Mouse (Mus musculus): ENCODE results near the gene Izumo2.
A peak's percentile ranks its signal among the peaks of the same experiment; 100 is the strongest.
"Not testable (repeated sequence)": the region's sequence is repeated elsewhere in the genome, so short reads cannot be mapped to it uniquely, and the experiment has no call there.

The Izumo2 gene

DNA sequence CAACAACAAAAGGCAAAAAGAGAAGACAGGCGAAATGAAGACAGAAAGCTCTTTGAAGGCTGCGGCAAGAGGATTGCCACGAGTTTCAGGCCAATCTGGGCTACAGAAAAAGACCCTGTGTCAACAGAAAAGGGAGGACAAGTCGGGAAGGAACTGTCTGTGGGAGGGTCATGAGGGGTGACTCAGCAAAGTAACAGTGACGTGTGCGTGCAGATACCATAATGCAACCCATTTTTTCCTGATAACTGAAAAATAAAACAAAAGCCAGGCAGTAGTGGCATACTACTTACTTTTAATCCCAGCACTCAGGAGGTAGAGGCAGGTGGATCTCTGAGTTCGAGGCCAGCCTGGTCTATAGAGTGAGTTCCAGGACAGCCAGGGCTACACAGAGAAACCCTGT lies 10.6 kb upstream of the Izumo2 start:
- no peak for DNase-seq (ENCODE audit: low read depth, low spot score)

DNA sequence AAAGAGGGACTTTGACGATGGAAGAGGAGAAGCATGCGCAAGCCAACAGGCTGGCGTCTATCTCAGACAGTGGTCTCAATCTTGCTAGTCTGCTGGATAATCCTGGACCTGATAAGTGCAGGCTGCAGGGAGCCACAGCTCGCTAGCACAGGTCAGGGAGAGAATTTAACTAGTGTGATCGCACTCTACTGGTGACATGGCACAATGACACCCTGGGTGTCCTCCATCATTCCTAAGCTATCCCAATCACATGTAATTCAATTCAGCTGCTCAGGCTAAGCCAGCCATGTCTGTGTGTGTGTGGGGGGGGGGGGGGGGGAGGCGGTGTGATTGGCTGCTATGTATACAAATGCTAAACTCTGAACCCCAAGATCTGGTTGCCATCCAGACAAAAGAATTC lies 6.6 kb upstream of the Izumo2 start:
- no peak for DNase-seq (ENCODE audit: low read depth, low spot score)

DNA sequence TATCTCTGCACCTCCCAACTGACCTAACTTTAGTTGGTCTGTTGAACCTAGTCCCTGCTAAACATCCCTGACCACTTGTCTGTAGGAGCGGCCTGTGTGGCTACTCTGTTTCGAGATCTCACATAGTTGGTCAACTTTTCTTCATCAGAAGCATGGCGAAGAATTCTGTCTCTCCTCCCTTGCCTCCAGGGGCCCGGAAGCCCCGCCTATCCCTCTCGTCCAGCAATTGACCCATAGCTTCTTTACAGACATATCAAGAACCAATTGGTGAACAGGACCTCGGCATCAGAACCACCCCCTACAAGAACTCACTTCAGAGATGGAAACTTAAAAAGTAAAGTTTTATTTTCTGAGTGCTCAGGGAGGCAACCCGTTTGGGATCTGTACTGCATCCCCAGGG lies 5.6 kb upstream of the Izumo2 start:
- no peak for DNase-seq (ENCODE audit: low read depth, low spot score)

DNA sequence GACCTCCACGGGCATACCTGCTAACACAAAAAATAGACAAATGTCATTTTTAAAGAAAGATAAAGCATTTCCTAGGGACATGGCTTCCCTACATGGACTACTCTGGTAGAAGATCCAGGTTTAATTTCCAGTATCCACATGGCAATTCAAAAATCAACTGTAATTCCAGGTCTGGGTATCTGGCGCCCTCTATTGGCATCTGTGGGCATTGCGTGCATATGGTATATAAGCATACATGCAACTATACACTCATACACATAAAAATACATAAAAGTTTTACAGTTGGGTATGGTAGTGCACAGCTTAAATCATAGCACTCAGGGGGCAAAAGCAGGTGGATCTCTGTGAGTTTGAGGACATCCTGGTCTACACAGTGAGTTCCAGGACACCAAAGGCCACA lies 4.2 kb upstream of the Izumo2 start:
- no peak for DNase-seq (ENCODE audit: low read depth, low spot score)

DNA sequence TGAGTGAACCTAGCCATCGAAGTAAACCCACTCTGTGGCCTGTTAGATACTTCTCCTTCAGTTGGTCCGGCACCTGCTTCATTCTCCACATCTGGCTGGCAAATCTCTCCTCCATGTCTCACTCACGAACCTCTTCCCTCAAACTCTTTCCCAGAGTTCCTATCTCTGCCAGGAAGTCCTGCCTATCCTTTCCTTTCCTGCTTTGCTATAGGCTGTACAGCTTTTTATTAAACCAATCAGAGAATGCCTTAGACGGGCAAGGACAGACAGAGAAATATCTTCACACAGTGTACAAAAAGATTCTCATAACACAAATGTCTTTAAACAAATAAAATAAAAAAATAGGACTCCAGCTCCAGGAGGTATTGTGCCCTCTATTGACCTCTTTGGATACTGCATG lies 3.5 kb upstream of the Izumo2 start:
- no peak for DNase-seq (ENCODE audit: low read depth, low spot score)

DNA sequence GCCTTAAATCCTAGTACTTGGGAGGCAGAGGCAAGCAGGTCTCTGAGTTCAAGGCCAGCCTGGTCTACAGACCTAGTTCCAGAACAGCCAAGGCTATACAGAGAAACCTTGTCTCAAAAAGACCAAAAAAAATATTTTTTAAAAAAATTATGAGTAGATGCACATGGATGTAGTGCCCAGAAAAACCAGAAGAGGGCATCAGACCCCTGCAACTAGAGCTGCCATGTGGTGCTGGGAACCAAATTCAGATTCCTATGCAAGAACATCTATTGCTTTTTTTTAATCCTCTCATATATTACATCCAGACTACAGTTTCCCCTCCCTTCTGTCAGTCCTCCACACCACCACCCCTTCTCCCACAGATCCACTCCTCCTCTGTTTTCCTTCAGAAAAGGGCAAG lies 2.2 kb upstream of the Izumo2 start:
- no peak for DNase-seq (ENCODE audit: low read depth, low spot score)

DNA sequence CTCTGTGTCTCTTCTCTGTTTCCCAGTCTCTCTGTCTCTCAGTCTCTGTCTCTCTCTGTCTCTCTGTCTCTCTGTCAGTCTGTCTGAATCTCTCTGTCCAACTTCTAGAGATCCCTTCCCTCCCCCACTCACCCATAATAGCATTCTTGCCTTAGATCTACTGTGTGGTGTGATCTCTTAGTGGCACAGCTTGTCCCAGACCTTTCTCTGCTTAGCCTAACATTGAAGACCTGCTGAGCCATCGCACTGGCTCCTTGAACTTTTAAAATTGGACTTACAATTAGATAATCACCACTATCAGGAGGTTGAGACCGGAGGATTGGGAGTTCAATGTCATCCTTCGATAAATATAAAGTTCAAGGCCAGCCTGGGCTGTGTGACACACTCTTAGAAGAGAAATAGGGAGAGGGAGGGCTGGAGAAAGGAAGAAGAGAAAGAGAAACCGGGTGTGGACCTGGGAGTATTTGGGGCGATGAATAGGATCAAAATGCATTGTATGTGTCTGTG lies 1.3 kb upstream of the Izumo2 start:
- no peak for DNase-seq (ENCODE audit: low read depth, low spot score)

DNA sequence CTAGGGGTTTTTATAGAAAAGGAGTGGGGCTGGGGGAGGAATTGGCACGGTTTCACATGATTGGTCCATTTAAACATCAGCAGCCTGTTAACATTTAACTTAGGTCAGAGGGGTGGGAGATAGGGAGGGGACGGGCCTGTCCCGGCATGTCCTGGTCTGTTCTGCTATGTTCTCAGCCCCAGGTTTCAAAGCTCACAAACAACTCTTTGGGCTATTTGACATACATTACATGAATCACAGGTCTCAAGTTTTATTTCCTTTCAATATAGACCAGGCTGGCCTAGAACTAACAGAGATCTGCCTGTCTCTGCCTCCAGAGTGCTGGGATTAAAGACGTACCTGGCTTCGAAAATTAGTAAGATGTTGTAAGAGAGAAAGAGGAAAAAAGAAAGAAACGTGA lies 449 bp upstream of the Izumo2 start:
- DNase-seq (ENCODE audit: low read depth, low spot score): not testable (repeated sequence)

DNA sequence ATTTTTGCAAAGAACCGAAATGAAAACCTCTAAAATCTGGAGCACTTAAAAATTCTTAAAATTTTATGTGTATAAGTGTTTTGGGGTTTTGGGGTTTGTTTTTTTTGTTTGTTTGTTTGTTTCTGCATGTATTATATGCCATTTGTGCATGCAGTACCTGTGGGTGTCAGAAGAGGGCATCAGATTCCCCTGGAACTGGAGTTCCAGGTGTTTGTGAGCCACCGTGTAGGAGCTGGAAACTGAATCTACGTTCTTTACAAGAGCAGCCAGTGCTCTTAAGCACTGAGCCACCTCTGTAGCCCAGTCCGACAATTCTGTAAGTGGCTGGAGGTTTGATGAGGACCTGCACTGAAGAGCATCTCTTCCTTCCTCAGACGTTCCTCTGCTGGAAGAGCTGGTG lies 1.3 kb downstream of the Izumo2 start:
- DNase-seq (ENCODE audit: low read depth, low spot score): no peak

DNA sequence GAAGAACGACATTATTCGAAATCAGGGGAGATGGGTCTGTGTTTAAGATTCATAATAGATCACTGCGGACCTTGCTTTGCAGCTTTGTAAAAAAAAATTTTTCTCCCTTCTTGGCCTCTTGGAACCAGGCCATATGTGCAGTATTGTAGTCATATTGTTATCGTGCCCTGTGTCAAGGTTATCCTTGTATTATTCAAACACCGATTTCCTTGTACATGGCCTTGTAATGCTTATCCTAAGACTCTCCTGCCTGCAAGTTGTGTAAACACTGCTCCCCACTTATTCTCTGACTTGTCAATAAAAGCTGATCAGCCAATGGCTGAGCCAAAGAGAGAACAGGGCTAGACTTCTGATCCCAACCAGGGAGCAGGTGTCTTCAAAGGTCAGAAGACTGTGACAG lies 13.5 kb downstream of the Izumo2 start:
- no peak for DNase-seq (ENCODE audit: low read depth, low spot score)

DNA sequence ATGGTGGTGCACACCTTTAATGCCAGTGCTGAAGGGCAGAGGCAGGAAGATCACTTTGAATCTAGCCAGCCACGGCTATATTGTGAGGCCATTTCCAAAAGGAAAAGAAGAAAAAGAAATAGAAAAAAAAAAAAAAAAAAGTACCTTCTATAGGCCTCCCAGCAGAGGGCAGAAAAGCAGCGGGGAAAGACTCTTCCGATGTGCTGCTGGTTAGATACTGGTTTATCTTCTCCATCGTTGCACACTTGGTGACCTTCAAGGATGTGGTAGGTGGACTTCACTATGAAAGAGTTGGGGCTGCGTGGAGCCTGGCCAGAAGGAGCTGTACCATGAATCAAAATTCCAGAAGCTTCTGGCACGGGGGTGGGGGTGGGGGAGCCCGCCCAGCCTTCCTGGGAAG lies 15.8 kb downstream of the Izumo2 start:
- DNase-seq (ENCODE audit: low read depth, low spot score): no peak

DNA sequence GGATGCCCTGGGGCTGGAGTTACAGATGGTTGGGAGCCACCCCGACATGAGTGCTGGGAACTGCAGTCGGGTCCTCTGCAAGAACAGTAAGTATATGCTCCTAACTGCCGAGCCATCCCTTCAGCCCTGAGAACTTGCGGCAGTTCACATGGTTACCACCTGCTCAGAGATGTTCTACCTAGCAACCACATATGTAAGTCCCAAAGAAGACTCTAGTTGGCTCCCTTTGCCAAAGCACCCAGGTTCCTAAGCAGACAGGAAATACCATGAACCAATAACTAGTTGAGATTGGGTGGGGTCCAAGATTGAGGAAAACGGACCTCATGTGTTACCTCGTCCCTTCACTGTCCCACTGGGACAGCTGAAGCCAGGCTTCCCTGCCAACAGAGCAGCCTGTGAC lies 17.8 kb downstream of the Izumo2 start:
- DNase-seq (ENCODE audit: low read depth, low spot score): no peak

DNA sequence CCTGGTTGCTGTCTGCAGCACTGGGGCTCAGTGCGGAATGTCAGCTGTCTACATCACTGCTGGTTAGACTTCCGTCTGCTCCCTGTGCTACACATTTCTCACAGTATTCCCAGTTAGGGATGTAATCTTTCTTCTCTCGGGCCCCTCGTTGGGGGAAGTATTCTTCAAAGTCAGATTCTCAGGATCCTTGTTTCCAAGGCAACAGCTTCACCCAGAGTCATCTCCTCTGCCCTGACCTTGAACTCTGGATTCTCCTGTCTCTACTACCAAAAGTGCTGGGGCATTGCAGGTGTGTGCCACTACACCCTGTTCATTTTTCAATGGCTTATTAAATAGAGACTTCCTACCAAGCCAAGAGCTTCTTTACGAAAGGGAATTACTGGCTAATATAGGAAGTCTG lies 18.6 kb downstream of the Izumo2 start:
- DNase-seq (ENCODE audit: low read depth, low spot score): no peak

DNA sequence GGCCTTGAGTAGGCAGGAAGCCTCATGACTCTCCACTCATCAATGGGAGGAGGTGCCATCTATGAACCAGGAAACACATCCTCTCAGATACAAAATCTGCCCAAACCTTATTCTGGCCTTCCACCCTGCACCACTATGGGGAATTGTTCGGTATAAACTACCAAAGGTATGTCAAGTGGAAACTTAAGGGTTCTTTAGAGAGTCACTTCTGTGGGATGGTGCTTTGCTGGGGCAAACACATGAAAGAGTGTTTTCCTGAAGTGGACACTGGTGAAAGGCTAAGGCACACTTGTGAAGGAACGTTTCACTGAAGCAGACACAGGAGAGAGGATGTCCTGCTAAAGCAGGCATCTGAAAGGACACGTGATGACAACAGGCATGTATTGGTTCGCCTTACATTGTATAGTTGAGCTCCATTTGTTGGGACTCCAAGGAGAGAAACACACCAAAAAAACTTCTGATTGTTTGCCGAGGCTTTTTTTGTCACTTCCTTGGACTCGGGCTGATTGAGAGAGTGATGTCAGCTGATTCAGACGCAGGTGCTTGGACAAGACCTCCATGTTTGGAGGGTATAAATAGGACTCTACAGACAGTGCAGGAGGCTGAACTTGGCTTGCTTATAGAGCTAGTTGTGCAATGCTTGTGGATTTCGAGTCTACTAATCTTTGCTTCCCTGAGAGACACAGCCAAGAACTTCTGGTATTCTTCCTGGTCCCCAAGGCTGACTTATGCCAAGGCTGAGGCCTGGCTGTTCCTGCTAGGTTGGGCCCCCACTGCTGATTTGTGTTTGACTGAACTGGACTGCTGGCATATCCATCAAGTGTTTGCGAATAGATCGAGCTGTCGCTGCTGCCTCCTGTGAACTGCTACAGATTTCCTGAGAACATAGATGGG lies 19.8 kb downstream of the Izumo2 start:
- no peak for DNase-seq (ENCODE audit: low read depth, low spot score)

DNA sequence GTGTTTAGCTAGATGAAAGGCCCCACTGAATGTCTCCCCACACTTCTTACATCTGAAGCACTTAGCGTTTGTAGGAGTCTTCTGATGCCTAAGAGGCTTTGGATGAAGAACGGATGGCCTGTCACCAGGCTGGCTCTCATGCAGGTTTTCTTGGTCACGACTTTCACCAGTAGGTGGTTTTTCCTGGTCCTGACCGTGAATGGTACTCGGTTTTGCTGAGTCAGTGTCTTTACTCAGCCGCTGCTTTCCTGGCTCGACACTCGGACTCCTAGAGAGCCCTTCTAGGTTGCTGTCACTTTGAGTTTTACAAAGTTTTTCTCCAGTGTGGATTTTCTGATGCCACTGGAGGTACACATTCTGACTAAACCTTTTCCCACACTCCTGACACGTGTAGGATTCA lies 25.2 kb downstream of the Izumo2 start:
- no peak for DNase-seq (ENCODE audit: low read depth, low spot score)

DNA sequence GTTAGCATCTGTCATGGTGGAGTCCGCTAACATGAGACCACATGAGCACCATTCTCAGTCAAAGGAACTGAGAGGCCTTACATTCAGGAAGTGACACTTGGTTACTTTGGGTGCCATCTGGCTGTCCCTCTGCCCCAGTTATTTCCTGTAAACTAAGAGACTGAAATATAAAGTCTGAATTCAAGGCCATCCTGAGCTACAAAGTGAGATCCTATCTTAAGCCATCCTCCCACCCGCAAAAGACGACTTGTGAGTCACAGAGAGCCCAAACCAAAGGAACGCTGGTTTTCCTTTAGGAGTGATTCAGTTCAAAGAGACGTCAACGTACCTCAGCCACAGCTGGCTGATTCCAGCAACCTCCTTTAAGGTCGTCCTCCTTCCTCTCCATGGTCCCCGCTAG lies 32.8 kb downstream of the Izumo2 start:
- no peak for DNase-seq (ENCODE audit: low read depth, low spot score)

DNA sequence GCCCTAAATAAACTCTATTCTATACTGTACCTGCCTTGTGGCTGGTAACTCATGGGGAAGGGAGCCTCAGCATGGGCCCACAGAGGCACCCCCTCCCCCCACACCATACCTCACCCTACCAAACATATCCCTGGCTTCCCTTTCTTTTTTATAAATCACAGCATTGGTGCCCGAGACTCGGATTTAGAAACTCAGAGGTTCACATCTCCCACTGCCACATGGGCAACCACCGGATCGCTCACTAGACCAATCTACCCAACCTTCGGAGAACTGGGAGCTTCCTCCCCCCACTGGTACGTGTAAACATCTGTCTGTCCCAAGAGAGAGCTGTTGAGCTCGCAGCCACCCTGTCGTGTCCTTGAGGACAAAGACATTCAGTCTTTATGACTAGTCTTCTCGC lies 35.7 kb downstream of the Izumo2 start:
- DNase-seq (ENCODE audit: low read depth, low spot score): no peak

DNA sequence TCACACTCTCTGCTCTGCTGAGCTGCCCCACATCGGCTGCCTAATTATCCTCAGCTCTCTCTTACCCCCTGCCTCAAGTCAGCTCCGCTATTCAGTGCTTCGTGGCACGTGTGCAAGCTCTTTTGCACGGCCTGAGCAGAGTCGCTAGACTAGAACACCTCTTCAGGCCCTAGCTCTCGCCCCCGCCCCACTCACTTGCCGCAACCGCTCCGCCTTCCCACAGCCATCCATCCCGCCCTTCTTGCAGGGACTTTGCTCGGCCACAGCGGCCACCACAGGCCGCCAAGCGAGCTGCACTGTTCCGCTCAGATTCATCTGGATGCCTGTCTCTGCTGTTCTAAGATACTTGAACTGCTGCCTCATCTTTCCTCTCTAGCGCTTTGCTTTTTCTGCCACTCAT lies 36.5 kb downstream of the Izumo2 start:
- DNase-seq (ENCODE audit: low read depth, low spot score): peak; percentile 66

DNA sequence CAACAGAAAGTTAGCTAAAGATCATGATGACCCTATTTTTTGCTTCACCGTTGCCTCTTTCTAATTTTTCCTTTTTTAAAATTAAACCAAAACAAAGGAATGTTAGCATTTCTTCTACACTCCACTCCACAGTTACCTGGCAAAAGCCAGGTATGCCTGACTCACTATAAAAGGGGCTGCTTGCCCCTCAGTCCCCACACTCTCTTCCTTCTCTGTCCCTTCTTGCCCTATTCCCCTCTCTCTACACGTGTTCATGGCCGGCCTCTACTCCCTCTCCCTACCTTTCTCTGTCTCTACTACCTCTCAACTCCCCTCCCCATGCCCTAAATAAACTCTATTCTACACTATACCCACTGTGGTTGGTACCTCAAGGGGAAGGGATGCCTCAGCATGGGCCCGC lies 38.6 kb downstream of the Izumo2 start:
- DNase-seq (ENCODE audit: low read depth, low spot score): no peak

DNA sequence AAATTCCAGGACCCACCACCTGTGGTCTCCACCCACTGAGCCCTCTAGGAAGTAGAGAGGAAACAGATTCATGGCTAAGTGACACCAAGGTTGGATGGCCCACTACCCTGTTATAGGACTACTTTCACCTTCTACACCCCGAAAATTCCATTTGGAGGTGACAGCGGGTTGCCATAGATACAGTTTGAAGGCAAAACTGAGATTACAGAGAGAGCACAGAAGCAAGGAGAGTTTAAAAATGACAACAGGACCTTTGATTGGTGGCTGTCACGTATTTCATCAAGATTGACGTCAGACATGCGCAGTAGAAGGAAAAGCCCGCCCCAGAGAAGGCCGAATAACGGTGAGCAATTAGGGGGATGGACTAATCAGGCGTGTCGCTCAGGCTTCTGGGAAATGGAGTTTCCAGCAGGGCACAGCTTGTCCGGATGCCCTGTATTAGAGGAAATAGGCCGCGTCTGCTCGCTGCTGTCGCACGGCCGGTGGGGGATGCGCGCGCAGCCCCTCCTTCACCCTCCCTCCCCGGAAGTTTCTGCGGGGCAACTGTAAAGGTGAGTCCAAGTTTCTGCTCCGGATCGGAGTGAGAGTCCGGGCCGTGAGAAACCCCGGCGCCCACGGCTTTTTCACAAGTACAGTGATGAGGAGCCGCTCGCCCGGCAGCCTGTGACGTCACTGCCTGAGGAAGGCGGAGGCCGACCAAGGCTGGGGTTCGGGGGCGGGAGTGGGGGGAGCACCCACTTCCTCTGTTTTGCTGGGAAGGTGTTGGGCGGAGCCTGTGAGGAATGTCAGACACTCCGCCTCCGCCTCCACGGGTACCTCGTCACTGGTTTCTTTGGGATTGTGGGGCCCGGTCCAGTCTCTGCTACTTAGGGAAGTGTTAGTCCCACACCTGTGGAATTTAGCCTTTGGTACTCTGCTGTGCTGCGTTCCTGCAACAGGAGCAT lies 39.8 kb downstream of the Izumo2 start, which contains the start of gene Vrk3:
Vrk3 (plus strand) TSS at position 313 of the 944 bp plus-strand sequence.
- peak; percentile 93 for DNase-seq (ENCODE audit: low read depth, low spot score)

DNA sequence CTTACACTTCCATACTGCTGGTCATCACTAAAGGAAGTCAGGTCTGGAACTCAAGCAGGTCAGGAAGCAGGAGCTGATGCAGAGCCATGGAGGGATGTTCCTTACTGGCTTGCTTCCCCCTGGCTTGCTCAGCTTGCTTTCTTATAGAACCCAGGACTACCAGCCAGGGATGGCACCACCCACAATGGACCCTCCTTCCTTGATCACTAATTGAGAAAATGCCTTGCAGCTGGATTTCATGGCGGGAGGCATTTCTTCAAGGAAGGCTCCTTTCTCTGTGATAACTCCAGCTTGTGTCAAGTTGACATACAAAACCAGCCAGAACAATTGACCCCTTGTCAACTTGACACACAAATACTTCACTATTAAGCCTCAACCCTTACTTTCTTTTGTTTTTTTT lies 42.4 kb downstream of the Izumo2 start, which contains the start of gene Zfp473:
Zfp473 (minus strand) TSS at position 101 of the 400 bp plus-strand sequence.
- not testable (repeated sequence) for DNase-seq (ENCODE audit: low read depth, low spot score)

DNA sequence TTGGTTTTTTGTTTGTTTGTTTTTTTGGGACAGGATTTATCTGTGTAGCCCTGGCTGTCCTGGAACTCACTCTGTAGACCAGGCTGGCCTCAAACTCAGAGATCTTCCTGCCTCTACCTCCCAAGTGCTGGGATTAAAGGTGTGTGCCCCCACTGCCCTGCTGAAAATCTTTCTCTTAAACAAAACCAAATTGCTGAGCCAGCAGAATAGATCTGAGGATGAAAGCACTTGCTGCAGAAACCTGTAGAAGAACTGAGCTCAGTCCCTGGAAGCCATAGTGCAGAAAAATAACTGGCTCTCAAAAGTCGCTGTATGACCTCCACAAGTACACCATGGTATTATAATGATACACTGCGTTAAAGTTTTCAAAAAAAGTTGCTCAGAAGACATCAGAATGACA lies 48.6 kb downstream of the Izumo2 start:
- DNase-seq (ENCODE audit: low read depth, low spot score): no peak

All from WW6 (cell line).